Mouse (Mus musculus): ENCODE measurements around the gene Bcl7c. TPM values are rescaled to one million over a fixed set of nuclear protein-coding genes. Genes with fewer than 3 reads are reported as not detected.

Gene Bcl7c
- total and polyA plus RNA-seq, 3 experiments, result 28.0 to 71.3 (median 60.5) TPM

DNA sequence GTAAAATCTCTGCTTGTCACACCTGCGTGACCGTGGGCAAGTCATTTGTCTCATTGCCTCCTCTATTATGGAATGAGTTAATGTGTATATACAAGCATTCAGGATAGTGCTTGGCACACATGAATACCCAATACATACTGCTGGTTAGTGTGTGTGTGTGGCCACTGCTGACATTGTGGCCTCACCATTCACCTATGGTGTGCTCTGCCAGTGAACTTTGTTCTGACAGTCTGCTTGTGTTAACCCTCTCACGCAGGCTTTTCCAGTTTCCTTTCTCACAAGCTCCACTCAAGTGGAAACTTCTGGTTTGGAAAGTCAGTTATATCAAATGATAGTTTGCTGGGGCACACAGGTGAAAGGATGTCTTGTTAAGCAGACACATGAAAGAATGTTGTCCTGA lies 2.3 kb upstream of the Bcl7c start:
- Histone ChIP-seq H3K27ac (ENCODE audit: insufficient read depth, low read depth) (no peak overlapping the region), H3K4me2 (ENCODE audit: insufficient read depth, low read depth, poor library complexity, severe bottlenecking) (no peak overlapping the region)

DNA sequence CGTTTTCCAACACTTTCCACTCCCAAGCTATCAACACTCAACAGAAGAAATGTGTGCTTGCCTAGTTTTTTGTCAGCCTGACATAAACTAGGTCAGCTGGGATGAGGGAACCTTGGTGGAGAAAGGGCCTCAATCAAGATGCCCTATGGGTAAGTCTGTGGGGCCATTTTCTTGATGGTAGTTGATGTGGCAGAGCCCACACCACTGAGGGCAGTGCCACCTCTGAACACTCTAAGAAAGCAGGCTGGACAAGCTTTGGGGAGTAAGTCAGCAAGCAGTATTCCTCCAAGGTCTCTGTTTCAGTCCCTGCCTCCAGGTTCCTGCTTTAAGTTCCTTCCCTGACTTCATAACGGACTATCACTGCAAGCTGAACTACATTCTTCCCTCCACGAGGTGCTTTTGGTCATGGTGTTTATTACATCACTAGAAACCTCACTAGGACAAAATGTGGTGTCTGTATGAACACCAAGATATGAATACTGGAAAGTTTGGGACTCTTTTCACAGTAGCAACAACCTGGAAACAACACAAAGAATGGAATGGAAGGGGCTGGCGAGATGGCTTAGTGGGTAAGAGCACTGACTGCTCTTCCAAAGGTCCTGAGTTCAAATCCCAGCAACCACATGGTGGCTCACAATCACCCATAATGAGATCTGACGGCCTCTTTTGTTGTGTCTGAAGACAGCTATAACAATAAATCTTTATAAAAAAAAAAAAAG lies 687 bp upstream of the Bcl7c start:
- H3K4me3 ChIP-seq (replicated peaks in 1 of 3; ENCODE audit: low read depth in 2 of 3, low read length in 2 of 3, poor library complexity in 1 of 3), result peak overlapping the region in 1 of 3 experiments; percentile 68
- in situ Hi-C loops (cut with MboI; ENCODE audit: low pct_ligation_motif_present, low pct_unique_long_range_greater_than_20kb, low sequenced_read_pairs) (no loop called here), dilution Hi-C loops (cut with MboI; ENCODE audit: extremely low pct_ligation_motif_present, extremely low pct_unique_long_range_greater_than_20kb, low sequenced_read_pairs) (no loop called here)
- H3K9me3 ChIP-seq (replicated peaks; ENCODE audit: low read length), result no peaks in the 10 kb centered on the region
- H3K36me3 ChIP-seq (replicated peaks in 1 of 2; ENCODE audit: control insufficient read depth in 1 of 2, insufficient read depth in 1 of 2, low read length in 1 of 2), result peaks cover 11 to 20% of the 10 kb centered on the region in 2 experiments
- no peak for TF ChIP-seq PAX5 (IDR thresholded peaks at IDR 0.05; ENCODE audit: low read length)
- TF ChIP-seq TBP (conservative IDR thresholded peaks at IDR 0.05; ENCODE audit: low read depth, low read length), result 0 out of 2 replicates have a peak, but pooled peaks have one; percentile 56
- H3K79me2 ChIP-seq (replicated peaks; ENCODE audit: control insufficient read depth, extremely low read depth, insufficient read depth, poor library complexity, severe bottlenecking), result no peaks in the 10 kb centered on the region
- peak overlapping the region; percentile 64 for H3K4me2 ChIP-seq (ENCODE audit: insufficient read depth, low read depth, poor library complexity, severe bottlenecking)
- H3K27me3 ChIP-seq (replicated peaks), result no peaks in the 10 kb centered on the region
- DNase-seq (ENCODE audit: extremely low read depth), result peak; percentile 26
- peak overlapping the region; percentile 57; the same call in 1 of the 2 replicates for H3K9ac ChIP-seq (ENCODE audit: insufficient read depth, low read depth)
- peaks cover 9 to 29% of the 10 kb centered on the region in 2 experiments for H3K4me1 ChIP-seq (ENCODE audit: control insufficient read depth in 1 of 2, insufficient read depth in 2 of 2)
- no peak overlapping the region for H3K27ac ChIP-seq (ENCODE audit: insufficient read depth, low read depth)

More for the DNA sequence above, 2.3 kb upstream of the Bcl7c start:
- H3K36me3 ChIP-seq (replicated peaks in 1 of 2; ENCODE audit: control insufficient read depth in 1 of 2, insufficient read depth in 1 of 2, low read length in 1 of 2), result peaks cover 3 to 6% of the 10 kb centered on the region in 2 experiments
- H3K79me2 ChIP-seq (replicated peaks; ENCODE audit: control insufficient read depth, extremely low read depth, insufficient read depth, poor library complexity, severe bottlenecking), result no peaks in the 10 kb centered on the region
- dilution Hi-C loops (cut with MboI; ENCODE audit: extremely low pct_ligation_motif_present, extremely low pct_unique_long_range_greater_than_20kb, low sequenced_read_pairs), result no loop called here
- in situ Hi-C loops (cut with MboI; ENCODE audit: low pct_ligation_motif_present, low pct_unique_long_range_greater_than_20kb, low sequenced_read_pairs), result no loop called here
- no peak overlapping the region for H3K9ac ChIP-seq (ENCODE audit: insufficient read depth, low read depth)
- no peak for DNase-seq (ENCODE audit: extremely low read depth)
- peaks cover 6% of the 10 kb centered on the region for H3K27me3 ChIP-seq (replicated peaks)
- H3K9me3 ChIP-seq (replicated peaks; ENCODE audit: low read length), result no peaks in the 10 kb centered on the region
- H3K4me1 ChIP-seq (ENCODE audit: control insufficient read depth in 1 of 2, insufficient read depth in 2 of 2), result peaks cover 6 to 13% of the 10 kb centered on the region in 2 experiments
- no peak overlapping the region for H3K4me3 ChIP-seq (replicated peaks in 1 of 3; ENCODE audit: low read depth in 2 of 3, low read length in 2 of 3, poor library complexity in 1 of 3)
- TF ChIP-seq NRF1 (IDR thresholded peaks at IDR 0.05; ENCODE audit: low read depth, low read length), result no peak
- no peak for TF ChIP-seq BHLHE40 (IDR thresholded peaks at IDR 0.05; ENCODE audit: low read depth, low read length)
- no peak for TF ChIP-seq ETS1 (conservative IDR thresholded peaks at IDR 0.05; ENCODE audit: low read depth, low read length)
- TF ChIP-seq POLR2A (IDR thresholded peaks at IDR 0.05; ENCODE audit: low read depth, low read length), result no peak
- TF ChIP-seq GABPA (IDR thresholded peaks at IDR 0.05; ENCODE audit: insufficient replicate concordance, low read depth, low read length), result no peak
- TF ChIP-seq RAD21 (IDR thresholded peaks at IDR 0.05; ENCODE audit: low read depth, low read length), result no peak
- TF ChIP-seq ZNF384 (IDR thresholded peaks at IDR 0.05; ENCODE audit: low read depth, low read length), result no peak
- no peak for TF ChIP-seq MYC (IDR thresholded peaks at IDR 0.05; ENCODE audit: low read depth, low read length)
- TF ChIP-seq POLR2AphosphoS2 (IDR thresholded peaks at IDR 0.05; ENCODE audit: low read depth, low read length), result no peak
- TF ChIP-seq USF2 (conservative IDR thresholded peaks at IDR 0.05; ENCODE audit: low read depth, low read length), result no peak
- no peak for TF ChIP-seq MAX (IDR thresholded peaks at IDR 0.05; ENCODE audit: low read length)
- TF ChIP-seq CTCF (conservative IDR thresholded peaks at IDR 0.05 in 1 of 2, IDR thresholded peaks at IDR 0.05 in 1 of 2; ENCODE audit: low read depth in 2 of 2, low read length in 2 of 2), result no peak
- TF ChIP-seq EP300 (IDR thresholded peaks at IDR 0.05; ENCODE audit: low read length), result no peak
- no peak for TF ChIP-seq KAT2A (IDR thresholded peaks at IDR 0.05; ENCODE audit: insufficient replicate concordance, low read length)
- TF ChIP-seq SIN3A (IDR thresholded peaks at IDR 0.05; ENCODE audit: low read length), result no peak
- TF ChIP-seq RCOR1 (conservative IDR thresholded peaks at IDR 0.05; ENCODE audit: low read depth, low read length), result no peak
- TF ChIP-seq TCF12 (IDR thresholded peaks at IDR 0.05; ENCODE audit: low read depth, low read length), result no peak
- TF ChIP-seq ZKSCAN1 (IDR thresholded peaks at IDR 0.05; ENCODE audit: borderline replicate concordance, low read depth, low read length), result no peak
- no peak for TF ChIP-seq CHD1 (IDR thresholded peaks at IDR 0.05; ENCODE audit: low read depth, low read length)
- no peak for TF ChIP-seq USF1 (IDR thresholded peaks at IDR 0.05; ENCODE audit: low read depth, low read length)
